Mouse (Mus musculus) kidney, embryonic 16.5 days (tissue): ENCODE data around the gene Prdx5. TPM values are rescaled to one million over a fixed set of nuclear protein-coding genes. Genes with fewer than 3 reads are reported as not detected.
"Not testable (repeated sequence)": the region's sequence is repeated elsewhere in the genome, so short reads cannot be mapped to it uniquely, and the experiment has no call there.

Experiments used
- ATAC-seq: fragments of 200-750 bp; cut with Nextera tagmentation; 2 replicates; pipeline ENCODE4 v1.8.0; 2017; ENCODE audit warnings: moderate TSS enrichment; ENCODE audit not compliant: low FRiP score, low TSS enrichment
- H3K27ac ChIP-seq: fragments of 300-500 bp; sonication (generic); 2 replicates; pipeline ENCODE4 v1.5.1; 2014; ENCODE audit warnings: low read length
- H3K27me3 ChIP-seq: fragments of 300-500 bp; sonication (generic); 2 replicates; pipeline ENCODE4 v1.6.1; 2014; ENCODE audit warnings: low read length, control low read depth, mixed read lengths; ENCODE audit not compliant: insufficient read depth
- H3K36me3 ChIP-seq: fragments of 300-500 bp; sonication (generic); 2 replicates; pipeline ENCODE4 v1.6.1; 2014; ENCODE audit warnings: low read length, control low read depth, mixed read lengths; ENCODE audit not compliant: insufficient read depth
- H3K4me1 ChIP-seq: fragments of 300-500 bp; sonication (generic); 2 replicates; pipeline ENCODE4 v1.6.1; 2014; ENCODE audit warnings: low read length, control low read depth, mixed read lengths; ENCODE audit not compliant: insufficient read depth
- H3K4me2 ChIP-seq: fragments of 300-500 bp; sonication (generic); replicated peaks from 2 replicates; pipeline ENCODE4 v1.6.1; 2014; ENCODE audit warnings: low read depth, low read length
- H3K4me3 ChIP-seq: fragments of 300-500 bp; sonication (generic); 2 replicates; pipeline ENCODE4 v1.5.1; 2014; ENCODE audit warnings: mild to moderate bottlenecking, low read length
- H3K9ac ChIP-seq: fragments of 300-500 bp; sonication (generic); replicated peaks from 2 replicates; pipeline ENCODE4 v1.6.1; 2014; ENCODE audit warnings: low read length
- H3K9me3 ChIP-seq: fragments of 300-500 bp; sonication (generic); 2 replicates; pipeline ENCODE4 v1.6.1; 2016; ENCODE audit warnings: low read length, control low read depth
- WGBS: fragments of 180-500 bp; shearing (Covaris S2); extraction: QIAGEN DNeasy Blood & Tissue Kit; methylation state at CpG from one replicate; pipeline ENCODE4 v1.1.7; 2014; 5-methylcytosine and 5-hydroxymethylcytosine counted together
- polyA plus RNA-seq: library from polyadenylated mRNA; unstranded; fragments of >200 nt; fragmentation: Nextera tagmentation; extraction: Ambion mirVana; gene quantifications from 2 replicates; pipeline ENCODE4 v1.2.1, GENCODE M21; 2015

Prdx5 gene
- polyA plus RNA-seq, 1 experiment from 2014 or later: 350 TPM

DNA sequence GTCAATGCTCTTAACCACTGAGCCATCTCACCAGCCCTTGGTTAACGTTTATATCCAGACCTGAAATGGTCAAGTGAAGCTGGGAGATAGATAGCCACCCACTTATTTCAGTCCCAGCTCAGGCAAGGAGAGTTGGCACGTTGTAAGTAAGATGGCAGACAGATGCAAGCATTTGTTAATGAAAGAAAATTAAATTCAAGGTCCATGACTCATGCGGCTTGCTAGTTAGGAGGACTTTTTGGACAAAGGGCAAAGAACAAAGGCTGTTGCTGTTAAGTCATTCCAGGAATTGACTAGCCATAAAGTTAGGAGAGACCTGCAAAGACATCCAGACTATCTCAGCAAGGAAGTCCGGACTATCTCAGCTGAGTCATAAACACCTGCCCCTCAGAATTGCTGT is 10.3 kb downstream of the Prdx5 start:
- 82% methylated on average over 4 of the region's 4 CpGs for WGBS
- Histone ChIP-seq H3K4me1 (no peaks in the 10 kb centered on the region), H3K9ac (no peak overlapping the region), H3K4me2 (no peak overlapping the region), H3K36me3 (0 out of 2 replicates have a peak, but pooled peaks cover 3% of the 10 kb centered on the region), H3K27ac (no peak overlapping the region), H3K4me3 (no peak overlapping the region), H3K27me3 (no peaks in the 10 kb centered on the region), H3K9me3 (peaks cover 13% of the 10 kb centered on the region)
- ATAC-seq: no peak

DNA sequence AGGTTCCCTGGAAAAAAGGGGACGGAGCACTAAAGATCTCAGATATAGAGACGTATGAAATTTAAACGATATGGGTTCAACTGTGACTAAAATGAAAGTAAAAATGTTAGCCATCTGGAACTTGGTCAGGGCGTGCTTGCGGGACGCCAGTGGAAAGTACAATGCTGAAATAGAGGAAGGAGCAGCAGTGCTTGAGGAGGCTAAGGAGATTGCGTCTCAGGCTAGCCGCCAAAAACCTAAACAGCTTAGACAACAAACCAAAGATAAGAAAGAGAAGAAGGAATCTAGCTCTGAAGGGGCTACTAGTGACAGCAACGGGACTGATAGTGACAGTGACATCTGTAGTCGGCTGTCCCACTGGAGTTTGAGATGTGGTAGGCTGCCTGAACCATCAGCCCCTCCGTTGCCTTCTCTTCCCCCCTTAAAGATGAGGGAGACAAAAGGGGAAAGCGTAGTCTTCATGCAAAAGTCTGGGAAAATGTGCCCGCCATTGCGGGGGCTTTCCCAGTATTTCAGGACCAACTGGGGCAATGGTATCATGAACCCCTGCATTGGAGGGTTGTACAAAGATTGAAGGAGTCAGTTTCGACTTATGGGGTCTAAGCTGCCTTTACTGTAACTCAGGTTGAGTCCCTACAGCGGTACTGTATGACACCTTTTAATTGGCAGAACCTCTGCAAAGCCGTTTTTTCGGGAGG is 14.1 kb downstream of the Prdx5 start:
- H3K36me3 ChIP-seq, H3K4me1 ChIP-seq, H3K27ac ChIP-seq, H3K27me3 ChIP-seq, ATAC-seq, H3K4me2 ChIP-seq, H3K9ac ChIP-seq, H3K4me3 ChIP-seq: not testable (repeated sequence)
- 87% methylated on average over 18 of the region's 18 CpGs for WGBS
- peaks cover 13% of the 10 kb centered on the region for H3K9me3 ChIP-seq

DNA sequence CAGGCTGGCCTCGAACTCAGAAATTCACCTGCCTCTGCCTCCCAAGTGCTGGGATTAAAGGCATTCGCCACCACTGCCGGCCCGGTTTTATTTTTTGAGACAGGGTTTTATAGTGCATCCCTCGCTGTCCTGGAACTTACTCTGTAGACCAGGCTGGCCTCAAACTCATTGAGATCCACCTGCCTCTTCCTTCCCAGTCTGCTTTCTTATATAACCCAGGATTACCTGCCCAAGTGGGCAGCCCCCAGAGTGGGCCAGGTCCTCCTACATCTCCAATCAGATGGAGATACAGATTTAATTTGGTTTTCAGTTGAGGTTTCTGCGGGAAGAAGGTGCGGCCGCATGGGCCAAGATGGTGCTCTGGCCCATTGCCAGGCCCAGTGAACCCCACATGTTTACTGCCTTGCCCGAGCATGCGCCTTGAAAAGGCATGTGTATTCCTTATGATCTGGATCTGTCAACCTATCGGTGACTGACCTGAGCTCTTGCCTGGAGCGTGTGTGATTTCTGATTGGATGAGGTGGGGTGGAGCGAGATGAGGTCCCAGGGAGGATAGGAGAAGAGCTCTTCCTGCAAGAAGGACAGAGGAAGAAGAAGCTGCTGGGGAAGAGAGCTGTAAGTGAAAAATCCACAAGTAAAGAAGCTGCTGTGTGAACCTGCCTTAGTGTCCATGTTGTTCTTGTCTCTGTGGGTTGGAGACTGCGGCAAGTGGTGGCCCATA is 16.0 kb downstream of the Prdx5 start:
- H3K4me1 ChIP-seq: 0 out of 2 replicates have a peak, but pooled peaks cover 3% of the 10 kb centered on the region
- H3K4me2 ChIP-seq: no peak overlapping the region
- H3K4me3 ChIP-seq: no peak overlapping the region
- H3K9me3 ChIP-seq: peaks cover 8% of the 10 kb centered on the region; the same call in 1 of the 2 replicates
- WGBS: 95% methylated on average over 14 of the region's 14 CpGs
- no peaks in the 10 kb centered on the region for H3K36me3 ChIP-seq
- no peak overlapping the region for H3K27ac ChIP-seq
- H3K9ac ChIP-seq: no peak overlapping the region
- ATAC-seq: no peak
- H3K27me3 ChIP-seq: no peaks in the 10 kb centered on the region

DNA sequence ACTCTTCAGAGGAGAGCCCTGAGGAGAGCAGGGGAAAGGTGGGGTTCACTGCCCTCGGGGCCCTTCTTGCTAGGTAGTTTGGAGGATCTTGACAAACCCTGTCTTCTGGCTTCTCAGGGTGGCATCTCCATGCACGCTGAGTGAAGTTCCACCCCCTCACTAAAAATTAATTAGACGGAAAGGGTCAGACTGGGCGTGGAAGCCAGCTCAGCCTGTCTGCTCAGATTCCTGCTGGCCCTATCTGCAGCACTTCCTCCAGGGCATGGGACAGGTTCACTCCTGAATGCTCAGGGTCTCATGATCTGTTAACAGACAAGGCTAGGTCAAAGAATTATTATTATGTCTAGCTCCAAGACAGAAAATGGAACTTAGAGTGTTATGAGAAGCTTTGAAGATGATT is 17.4 kb downstream of the Prdx5 start:
- Histone ChIP-seq H3K9ac (no peak overlapping the region), H3K4me2 (no peak overlapping the region), H3K36me3 (no peaks in the 10 kb centered on the region), H3K4me3 (no peak overlapping the region), H3K27me3 (no peaks in the 10 kb centered on the region), H3K4me1 (0 out of 2 replicates have a peak, but pooled peaks cover 3% of the 10 kb centered on the region), H3K9me3 (peaks cover 8% of the 10 kb centered on the region; the same call in 1 of the 2 replicates), H3K27ac (no peak overlapping the region)
- ATAC-seq: no peak
- 25% methylated on average over 4 of the region's 4 CpGs for WGBS

DNA sequence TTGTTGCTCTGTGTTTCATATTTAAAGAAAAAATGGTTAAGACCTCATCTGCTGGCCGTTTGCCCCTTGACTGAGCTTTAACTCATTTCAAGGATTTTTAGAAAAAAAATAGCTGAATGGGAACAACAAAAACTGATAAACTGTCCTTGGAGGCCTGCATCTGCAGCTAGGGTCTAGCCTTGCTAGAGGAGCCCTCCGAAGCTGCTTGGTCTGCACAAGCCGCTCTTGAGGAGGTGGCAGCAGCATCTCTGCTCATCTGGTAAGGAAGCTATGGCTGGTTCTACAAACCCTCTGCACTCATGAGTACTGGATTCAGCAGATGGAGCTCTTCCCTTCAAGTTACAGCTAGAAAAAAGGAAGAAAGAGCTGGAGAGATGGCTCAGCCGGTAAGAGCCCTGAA is 31.9 kb downstream of the Prdx5 start:
- Histone ChIP-seq H3K4me1 (no peaks in the 10 kb centered on the region), H3K4me3 (no peak overlapping the region), H3K36me3 (no peaks in the 10 kb centered on the region), H3K27ac (no peak overlapping the region), H3K9me3 (peaks cover 8% of the 10 kb centered on the region), H3K9ac (no peak overlapping the region), H3K27me3 (no peaks in the 10 kb centered on the region), H3K4me2 (no peak overlapping the region)
- no peak for ATAC-seq
- 79% methylated on average over 4 of the region's 4 CpGs for WGBS

DNA sequence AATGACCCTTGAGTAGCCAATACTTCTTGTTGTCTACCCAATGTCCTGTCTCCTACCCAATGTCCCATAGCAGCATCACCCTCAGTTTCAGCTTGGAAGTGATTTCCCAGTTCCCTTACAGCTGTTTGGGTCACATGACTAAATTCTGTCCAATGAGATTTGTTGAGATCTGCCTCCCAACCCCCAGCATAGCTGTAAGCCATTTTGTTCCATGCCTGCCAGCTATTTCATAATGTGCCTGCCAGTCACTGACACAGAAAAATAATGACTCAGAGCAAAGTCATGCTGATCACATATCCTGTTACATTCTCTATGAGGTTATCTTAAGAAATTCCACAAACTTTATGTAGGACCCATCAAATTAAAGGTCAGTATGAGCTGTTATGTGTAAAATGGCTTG is 33.1 kb downstream of the Prdx5 start:
- Histone ChIP-seq H3K9ac (no peak overlapping the region), H3K4me3 (no peak overlapping the region), H3K27ac (no peak overlapping the region), H3K4me1 (peaks cover 2% of the 10 kb centered on the region; the same call in 1 of the 2 replicates), H3K9me3 (peaks cover 8% of the 10 kb centered on the region), H3K4me2 (no peak overlapping the region), H3K36me3 (no peaks in the 10 kb centered on the region), H3K27me3 (no peaks in the 10 kb centered on the region)
- ATAC-seq: no peak

DNA sequence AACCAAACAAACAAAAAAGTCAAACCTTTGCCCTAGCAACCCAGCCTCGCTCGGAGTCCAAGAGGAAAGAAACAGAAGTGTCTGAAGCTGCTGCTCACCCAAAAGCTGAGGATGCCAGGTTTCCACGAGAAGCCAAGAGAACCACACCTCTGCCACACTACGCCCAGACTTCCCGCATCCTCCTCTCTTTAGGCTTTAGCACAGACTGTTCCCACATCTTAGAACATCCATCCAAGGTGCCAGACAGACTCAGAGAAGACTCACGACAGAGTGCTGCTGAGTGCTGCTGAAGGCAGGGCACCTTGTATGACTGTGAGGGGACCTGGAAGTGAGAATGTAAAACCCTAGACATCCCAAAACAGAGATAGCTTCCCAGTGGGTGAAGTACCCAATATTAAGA is 34.1 kb downstream of the Prdx5 start:
- H3K27ac ChIP-seq: no peak overlapping the region
- peaks cover 4% of the 10 kb centered on the region; the same call in 1 of the 2 replicates for H3K4me1 ChIP-seq
- H3K4me2 ChIP-seq: no peak overlapping the region
- no peaks in the 10 kb centered on the region for H3K27me3 ChIP-seq
- ATAC-seq: no peak
- WGBS: 91% methylated on average over 6 of the region's 6 CpGs
- H3K36me3 ChIP-seq: no peaks in the 10 kb centered on the region
- H3K9me3 ChIP-seq: peaks cover 8% of the 10 kb centered on the region
- H3K9ac ChIP-seq: no peak overlapping the region
- no peak overlapping the region for H3K4me3 ChIP-seq

DNA sequence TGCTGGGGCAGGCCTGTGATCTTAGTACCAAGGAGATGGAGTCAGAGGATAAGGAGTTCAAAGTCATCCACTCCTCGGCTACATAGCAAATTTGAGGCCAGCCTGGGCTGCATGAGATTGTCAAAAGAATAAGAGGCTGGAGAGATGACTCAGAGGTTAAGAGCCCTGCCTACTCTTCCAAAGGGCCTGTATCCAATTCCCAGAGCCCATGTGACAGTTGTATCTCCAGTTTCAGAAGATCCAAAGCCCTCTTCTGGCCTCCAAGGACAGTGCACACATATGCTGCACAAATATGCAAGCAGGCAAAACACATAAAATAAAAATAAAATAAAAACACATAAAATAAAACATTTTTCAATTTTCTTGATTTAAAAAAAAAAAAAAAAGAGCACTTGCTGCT is 35.6 kb downstream of the Prdx5 start:
- no peak overlapping the region for H3K27ac ChIP-seq
- no peak overlapping the region for H3K4me2 ChIP-seq
- WGBS: 90% methylated on average over 1 of the region's 1 CpGs
- H3K4me1 ChIP-seq: peaks cover 7% of the 10 kb centered on the region; the same call in 1 of the 2 replicates
- H3K9me3 ChIP-seq: no peaks in the 10 kb centered on the region
- no peaks in the 10 kb centered on the region for H3K36me3 ChIP-seq
- no peak for ATAC-seq
- no peaks in the 10 kb centered on the region for H3K27me3 ChIP-seq
- H3K9ac ChIP-seq: no peak overlapping the region
- H3K4me3 ChIP-seq: no peak overlapping the region

DNA sequence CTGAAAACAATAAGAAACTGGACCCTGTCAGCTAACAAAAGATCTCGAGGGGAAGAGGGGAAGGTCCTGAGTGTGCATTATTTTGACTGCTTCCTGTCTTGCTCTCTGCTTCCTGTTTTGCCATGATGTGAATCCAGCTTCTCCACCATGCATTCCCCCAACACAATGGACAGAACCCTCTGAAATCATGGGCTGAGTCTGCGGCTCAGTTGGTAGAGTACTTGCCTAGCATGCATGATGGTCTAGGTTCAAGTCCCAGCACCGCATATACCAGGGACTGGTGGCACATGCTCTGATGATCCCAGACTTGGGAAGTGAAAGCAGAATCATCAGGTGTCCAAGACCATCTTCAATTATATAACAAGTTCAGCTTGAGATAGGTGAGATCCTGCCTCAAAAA is 37.2 kb downstream of the Prdx5 start:
- H3K27me3 ChIP-seq: no peaks in the 10 kb centered on the region
- H3K9me3 ChIP-seq: no peaks in the 10 kb centered on the region
- no peak for ATAC-seq
- H3K4me2 ChIP-seq: no peak overlapping the region
- H3K9ac ChIP-seq: no peak overlapping the region
- peaks cover 10% of the 10 kb centered on the region; the same call in 1 of the 2 replicates for H3K4me1 ChIP-seq
- 68% methylated on average over 3 of the region's 3 CpGs for WGBS
- H3K4me3 ChIP-seq: no peak overlapping the region
- H3K27ac ChIP-seq: no peak overlapping the region
- H3K36me3 ChIP-seq: no peaks in the 10 kb centered on the region
